Mouse (Mus musculus): Measurements from ENCODE around the gene Dnaaf1. TPM values are rescaled to one million over a fixed set of nuclear protein-coding genes. Genes with fewer than 3 reads are reported as not detected.

Gene Dnaaf1
- polyA plus RNA-seq, 1 experiment = 5.3 TPM

DNA sequence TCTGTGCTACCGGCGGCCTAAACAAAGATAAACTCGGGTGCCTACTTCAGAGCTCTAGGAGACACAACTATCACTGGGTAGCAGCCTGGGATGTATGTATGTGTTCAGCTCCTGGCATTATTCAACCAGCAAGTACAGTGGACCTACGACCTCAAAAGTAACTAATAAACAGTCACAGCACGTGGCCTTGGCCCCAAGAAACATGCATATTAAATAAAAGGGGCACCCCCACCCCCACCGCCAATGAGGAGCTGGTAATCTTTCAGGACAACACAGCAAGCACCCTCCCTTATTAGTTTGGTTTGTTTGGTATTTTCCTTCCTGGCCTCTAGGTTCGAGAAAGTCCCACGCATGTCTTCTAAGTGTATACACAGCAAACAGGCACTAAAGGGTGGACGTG lies 6.8 kb upstream of the Dnaaf1 start:
- peaks cover 5% of the 10 kb centered on the region for H3K4me1 ChIP-seq (ENCODE audit: control insufficient read depth, insufficient read depth, low read length)
- TF ChIP-seq CTCF (IDR thresholded peaks at IDR 0.05; ENCODE audit: insufficient read depth, low read length) (no peak), POLR2A (IDR thresholded peaks at IDR 0.05; ENCODE audit: borderline replicate concordance, extremely low read depth, low read depth, low read length) (no peak)
- no peak for DNase-seq

GRCm38 (mm10) chr8:119568951-119569350 lies 6.1 kb upstream of the Dnaaf1 start:
- Histone ChIP-seq H3K4me1 (ENCODE audit: control insufficient read depth, insufficient read depth, low read length) (peaks cover 8% of the 10 kb centered on the region), H3K4me3 (replicated peaks; ENCODE audit: extremely low read depth, low read depth, low read length) (no peak overlapping the region)
- 73% methylated on average over 7 of the region's 7 CpGs for WGBS
- DNase-seq = no peak
- no peak for TF ChIP-seq POLR2A (IDR thresholded peaks at IDR 0.05; ENCODE audit: borderline replicate concordance, extremely low read depth, low read depth, low read length)

More for the DNA sequence above, 6.8 kb upstream of the Dnaaf1 start:
- H3K4me3 ChIP-seq (replicated peaks; ENCODE audit: extremely low read depth, low read depth, low read length) = no peak overlapping the region
- WGBS = 81% methylated on average over 9 of the region's 9 CpGs

DNA sequence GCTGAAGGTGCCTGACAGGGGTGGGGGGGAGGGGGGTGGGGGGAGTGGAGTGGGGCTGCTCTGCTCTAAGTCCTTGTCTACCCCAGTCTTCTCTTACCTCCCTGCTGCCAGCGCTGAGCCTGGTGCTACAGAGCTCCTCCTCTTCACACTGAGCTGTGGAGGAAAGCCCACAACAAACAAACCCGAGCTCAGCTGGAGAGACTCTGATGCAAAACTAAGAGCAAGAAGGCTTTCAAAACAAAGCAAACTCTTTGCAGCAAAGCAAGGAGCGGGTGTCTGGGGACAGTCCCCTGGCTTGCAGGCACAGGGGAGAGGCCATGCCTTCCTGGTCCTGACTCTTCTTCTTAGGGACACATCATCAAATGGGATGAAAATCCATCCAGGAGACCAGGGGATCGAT lies 5.2 kb upstream of the Dnaaf1 start:
- no peak for DNase-seq
- H3K4me1 ChIP-seq (ENCODE audit: control insufficient read depth, insufficient read depth, low read length) = peaks cover 10% of the 10 kb centered on the region
- TF ChIP-seq POLR2A (IDR thresholded peaks at IDR 0.05; ENCODE audit: borderline replicate concordance, extremely low read depth, low read depth, low read length) (no peak), CTCF (IDR thresholded peaks at IDR 0.05; ENCODE audit: insufficient read depth, low read length) (no peak)
- H3K4me3 ChIP-seq (replicated peaks; ENCODE audit: extremely low read depth, low read depth, low read length) = no peak overlapping the region
- 47% methylated on average over 4 of the region's 4 CpGs for WGBS

DNA sequence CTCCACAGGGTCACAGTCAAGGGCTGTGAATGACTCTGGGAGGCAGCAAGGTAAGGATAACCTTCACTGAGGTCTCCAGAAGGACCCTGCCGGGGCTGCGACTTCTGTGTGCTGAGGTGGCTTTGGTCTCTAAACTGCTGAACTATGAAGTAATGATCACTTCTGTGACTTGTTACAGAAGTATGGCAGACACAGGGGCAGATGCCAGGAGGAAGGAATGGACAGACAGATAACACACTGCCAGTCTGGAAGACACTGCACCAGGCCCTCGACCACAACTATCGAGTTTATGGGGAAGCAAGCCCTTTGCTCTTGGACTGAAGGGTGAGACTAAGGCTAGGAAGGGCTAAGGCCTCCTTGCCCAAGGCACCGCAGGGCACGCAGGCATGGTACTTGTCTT lies 3.9 kb upstream of the Dnaaf1 start:
- DNase-seq = no peak
- WGBS = 76% methylated on average over 6 of the region's 6 CpGs
- TF ChIP-seq POLR2A (IDR thresholded peaks at IDR 0.05; ENCODE audit: borderline replicate concordance, extremely low read depth, low read depth, low read length) (no peak), CTCF (IDR thresholded peaks at IDR 0.05; ENCODE audit: insufficient read depth, low read length) (no peak)
- Histone ChIP-seq H3K4me1 (ENCODE audit: control insufficient read depth, insufficient read depth, low read length) (peaks cover 10% of the 10 kb centered on the region), H3K4me3 (replicated peaks; ENCODE audit: extremely low read depth, low read depth, low read length) (no peak overlapping the region)

- WGBS = 67% methylated on average over 4 of the region's 4 CpGs
- H3K4me3 ChIP-seq (replicated peaks; ENCODE audit: extremely low read depth, low read depth, low read length) = no peak overlapping the region
- no peak for TF ChIP-seq CTCF (IDR thresholded peaks at IDR 0.05; ENCODE audit: insufficient read depth, low read length)
- no peak for TF ChIP-seq POLR2A (IDR thresholded peaks at IDR 0.05; ENCODE audit: borderline replicate concordance, extremely low read depth, low read depth, low read length)
- peak; percentile 20 for DNase-seq
- peaks cover 10% of the 10 kb centered on the region for H3K4me1 ChIP-seq (ENCODE audit: control insufficient read depth, insufficient read depth, low read length)
These were observed 2.6 kb upstream of the Dnaaf1 start for GRCm38 (mm10) chr8:119572411-119572810.

DNA sequence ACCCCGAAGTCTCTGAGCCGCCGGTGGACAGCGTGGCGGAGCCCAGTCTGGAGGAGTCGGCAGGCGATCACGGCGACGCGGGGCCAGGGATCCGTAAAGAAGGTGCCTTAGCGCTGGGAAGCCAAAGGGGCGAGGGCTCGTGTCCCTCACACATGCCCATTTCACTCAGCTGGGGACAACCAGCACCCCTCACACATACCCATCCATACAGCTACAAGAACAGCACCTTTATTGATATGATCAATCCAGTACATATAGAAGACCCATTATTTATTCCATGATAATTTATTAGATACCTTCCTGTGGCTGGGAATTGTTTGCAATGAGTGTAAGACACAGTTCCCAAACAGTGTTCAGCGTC lies 311 bp downstream of the Dnaaf1 start:
- Histone ChIP-seq H3K4me3 (replicated peaks; ENCODE audit: extremely low read depth, low read depth, low read length) (peak overlapping the region; percentile 67), H3K4me1 (ENCODE audit: control insufficient read depth, insufficient read depth, low read length) (peaks cover 10% of the 10 kb centered on the region)
- DNase-seq = no peak
- no peak for TF ChIP-seq CTCF (IDR thresholded peaks at IDR 0.05; ENCODE audit: insufficient read depth, low read length)
- TF ChIP-seq POLR2A (IDR thresholded peaks at IDR 0.05; ENCODE audit: borderline replicate concordance, extremely low read depth, low read depth, low read length) = no peak
- under 1% methylated on average over 16 of the region's 16 CpGs for WGBS

GRCm38 (mm10) chr8:119579096-119579495 lies 4.1 kb downstream of the Dnaaf1 start:
- H3K4me1 ChIP-seq (ENCODE audit: control insufficient read depth, insufficient read depth, low read length) = 0 out of 2 replicates have a peak, but pooled peaks cover 2% of the 10 kb centered on the region
- 38% methylated on average over 13 of the region's 13 CpGs for whole genome bisulfite sequencing
- no peak for DNase-seq
- TF ChIP-seq POLR2A (IDR thresholded peaks at IDR 0.05; ENCODE audit: borderline replicate concordance, extremely low read depth, low read depth, low read length) (no peak), CTCF (IDR thresholded peaks at IDR 0.05; ENCODE audit: insufficient read depth, low read length) (no peak)
- no peak overlapping the region for H3K4me3 ChIP-seq (replicated peaks; ENCODE audit: extremely low read depth, low read depth, low read length)

- WGBS = 68% methylated on average over 5 of the region's 5 CpGs
- no peak overlapping the region for H3K4me3 ChIP-seq (replicated peaks; ENCODE audit: extremely low read depth, low read depth, low read length)
- no peaks in the 10 kb centered on the region for H3K4me1 ChIP-seq (ENCODE audit: control insufficient read depth, insufficient read depth, low read length)
- TF ChIP-seq POLR2A (IDR thresholded peaks at IDR 0.05; ENCODE audit: borderline replicate concordance, extremely low read depth, low read depth, low read length) (no peak), CTCF (IDR thresholded peaks at IDR 0.05; ENCODE audit: insufficient read depth, low read length) (no peak)
- DNase-seq = no peak
These were observed 5.6 kb downstream of the Dnaaf1 start for GRCm38 (mm10) chr8:119580441-119581161.

GRCm38 (mm10) chr8:119585901-119586300 lies 10.9 kb downstream of the Dnaaf1 start:
- TF ChIP-seq CTCF (IDR thresholded peaks at IDR 0.05; ENCODE audit: insufficient read depth, low read length) (no peak), POLR2A (IDR thresholded peaks at IDR 0.05; ENCODE audit: borderline replicate concordance, extremely low read depth, low read depth, low read length) (no peak)
- peaks cover 3% of the 10 kb centered on the region for H3K4me1 ChIP-seq (ENCODE audit: control insufficient read depth, insufficient read depth, low read length)
- DNase-seq = no peak
- 7% methylated on average over 24 of the region's 24 CpGs for WGBS
- peak overlapping the region; percentile 55 for H3K4me3 ChIP-seq (replicated peaks; ENCODE audit: extremely low read depth, low read depth, low read length)

DNA sequence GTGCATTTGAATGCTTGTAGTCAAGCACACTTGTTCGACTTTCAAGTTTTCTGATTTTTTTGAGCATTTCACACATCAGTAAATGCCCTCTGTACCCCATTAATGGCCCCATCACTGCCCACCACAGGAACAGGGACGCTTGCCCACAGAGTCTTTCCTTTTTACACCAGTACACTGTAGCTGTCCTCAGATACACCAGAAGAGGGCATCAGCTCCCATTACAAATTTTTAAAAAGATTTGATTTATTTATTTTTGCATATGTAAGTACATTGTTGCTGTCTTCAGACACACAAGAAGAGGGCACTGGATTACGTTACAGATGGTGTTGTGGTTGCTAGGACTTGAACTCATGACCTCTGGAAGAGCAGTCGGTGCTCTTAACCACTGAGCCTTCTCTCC lies 13.3 kb downstream of the Dnaaf1 start:
- DNase-seq = no peak
- peaks cover 3% of the 10 kb centered on the region for H3K4me1 ChIP-seq (ENCODE audit: control insufficient read depth, insufficient read depth, low read length)
- no peak for TF ChIP-seq POLR2A (IDR thresholded peaks at IDR 0.05; ENCODE audit: borderline replicate concordance, extremely low read depth, low read depth, low read length)
- no peak overlapping the region for H3K4me3 ChIP-seq (replicated peaks; ENCODE audit: extremely low read depth, low read depth, low read length)
- 67% methylated on average over 4 of the region's 4 CpGs for WGBS

Data from lung, adult 2 months (tissue).